ENCODE assay signal across 8 mouse cellular contexts in genomic region chr5:146232056-146232675, GRCm38 (mm10). TPM values are rescaled to one million over a fixed set of nuclear protein-coding genes. Genes with fewer than 3 reads are reported as not detected.
A peak's percentile ranks its signal among the peaks of the same experiment; 100 is the strongest.
DNase-seq lines count a peak whose midpoint lies in the region; ATAC-seq and TF ChIP-seq lines count a peak whose summit lies in the region.

No protein-coding gene starts in this region.

- H3K9ac ChIP-seq in intestine, embryonic 14.5 days (ENCODE audit: low read length) = peak overlapping the region; percentile 83
- H3K9ac ChIP-seq in neural tube, embryonic 12.5 days = peak overlapping the region; percentile 95

- H3K4me3 ChIP-seq in layer of hippocampus, adult 2 months = peak overlapping the region; percentile 63
- H3K4me3 ChIP-seq in cortical plate, adult 2 months (ENCODE audit: insufficient read depth, low read length) = peak overlapping the region; percentile 93
- peak overlapping the region; percentile 83 for H3K4me3 ChIP-seq in intestine, embryonic 14.5 days (ENCODE audit: low read depth, low read length)
- H3K4me3 ChIP-seq in neural tube, embryonic 12.5 days = peak overlapping the region; percentile 96

- H3K27ac ChIP-seq in layer of hippocampus, adult 2 months = peak overlapping the region; percentile 97
- no peak overlapping the region for H3K27ac ChIP-seq in cortical plate, adult 2 months (ENCODE audit: insufficient read depth, low read length)
- H3K27ac ChIP-seq in intestine, embryonic 14.5 days (ENCODE audit: low read depth) = peak overlapping the region; percentile 88; the same call in 1 of the 2 replicates
- no peak overlapping the region for H3K27ac ChIP-seq in neural tube, embryonic 12.5 days

- no peaks in the 10 kb centered on the region; the same call in 1 of the 2 replicates for H3K36me3 ChIP-seq in intestine, embryonic 14.5 days (ENCODE audit: control insufficient read depth, insufficient read depth, low read length)
- no peaks in the 10 kb centered on the region; the same call in 1 of the 2 replicates for H3K36me3 ChIP-seq in neural tube, embryonic 12.5 days

- H3K9me3 ChIP-seq in intestine, embryonic 14.5 days (ENCODE audit: control insufficient read depth, low read length) = no peaks in the 10 kb centered on the region
- H3K9me3 ChIP-seq in neural tube, embryonic 12.5 days = no peaks in the 10 kb centered on the region

- peak overlapping the region; percentile 59 for H3K4me2 ChIP-seq in intestine, embryonic 14.5 days (ENCODE audit: low read length)
- H3K4me2 ChIP-seq in neural tube, embryonic 12.5 days (replicated peaks) = peak overlapping the region; percentile 76

- H3K4me1 ChIP-seq in cortical plate, adult 2 months (ENCODE audit: control insufficient read depth, insufficient read depth, low read length) = peaks cover 3% of the 10 kb centered on the region; the same call in 1 of the 2 replicates
- H3K4me1 ChIP-seq in intestine, embryonic 14.5 days (replicated peaks; ENCODE audit: control insufficient read depth, insufficient read depth, low read length) = peaks cover 8% of the 10 kb centered on the region; the same call in 1 of the 2 replicates
- peaks cover 14% of the 10 kb centered on the region for H3K4me1 ChIP-seq in neural tube, embryonic 12.5 days

- H3K27me3 ChIP-seq in intestine, embryonic 14.5 days (replicated peaks; ENCODE audit: control insufficient read depth, insufficient read depth, low read length) = no peaks in the 10 kb centered on the region
- H3K27me3 ChIP-seq in neural tube, embryonic 12.5 days (replicated peaks) = no peaks in the 10 kb centered on the region

- no peak for TF ChIP-seq POLR2A in cortical plate, adult 2 months (IDR thresholded peaks at IDR 0.05; ENCODE audit: extremely low read depth, insufficient read depth, low read length)

- ATAC-seq in intestine, embryonic 14.5 days (replicated peaks; ENCODE audit: low FRiP score, low TSS enrichment, low read depth) = no peak
- no peak for ATAC-seq in neural tube, embryonic 12.5 days (ENCODE audit: low FRiP score, low read depth)

- no peak for TF ChIP-seq CTCF in layer of hippocampus, adult 2 months (conservative IDR thresholded peaks at IDR 0.05)
- TF ChIP-seq CTCF in cortical plate, adult 2 months (IDR thresholded peaks at IDR 0.05; ENCODE audit: extremely low read depth, insufficient read depth, low read length) = no peak

- no peak for DNase-seq in layer of hippocampus, adult 2 months (ENCODE audit: low spot score in 2 of 2)
- DNase-seq in layer of hippocampus, adult 9-10 months (ENCODE audit: low spot score) = no peak
- peak; percentile 38 for DNase-seq in intestine, embryonic 14.5 days (ENCODE audit: low spot score)
- no peak for DNase-seq in adrenal gland, postnatal 4 days (ENCODE audit: low spot score in 2 of 2)
- no peak for DNase-seq in thymus, postnatal 14 days
- no peak for DNase-seq in left cerebral cortex, adult 9 months (ENCODE audit: low spot score in 2 of 2)

- WGBS in intestine, embryonic 14.5 days = 33% methylated on average over 6 of the region's 6 CpGs
- 43% methylated on average over 6 of the region's 6 CpGs for WGBS in neural tube, embryonic 12.5 days

RNA-seq across cellular contexts. Expression of gene Cdk8, which starts 1.1 kb away (rescaled TPM):
- 10 to 100 TPM; 40.7 to 44.5 TPM for total RNA-seq in layer of hippocampus, adult 2 months (2021)
- polyA plus RNA-seq in cortical plate, adult 2 months (2012; rRNA removed) = 33.7 and 35.8 TPM in 2 replicates
- polyA plus RNA-seq in intestine, embryonic 14.5 days (2014; fragmentation: Nextera tagmentation; extraction: Ambion mirVana) = 28.9 and 35.1 TPM in 2 replicates
- polyA plus RNA-seq in neural tube, embryonic 12.5 days (2016; fragmentation: Nextera tagmentation; extraction: Ambion mirVana) = 31.3 and 31.8 TPM in 2 replicates
- 10 to 100 TPM; 73.2 to 76.9 TPM for total RNA-seq in adrenal gland, postnatal 4 days (2021)

RNA-seq across cellular contexts. Expression of gene Rnf6, which starts 10.8 kb away (rescaled TPM):
- 10 to 100 TPM; 64.6 to 70.8 TPM for total RNA-seq in layer of hippocampus, adult 2 months (2021)
- 47.5 and 51.1 TPM in 2 replicates for polyA plus RNA-seq in cortical plate, adult 2 months (2012; rRNA removed)
- polyA plus RNA-seq in intestine, embryonic 14.5 days (2014; fragmentation: Nextera tagmentation; extraction: Ambion mirVana) = 38.8 and 39.9 TPM in 2 replicates
- 26.5 and 26.6 TPM in 2 replicates for polyA plus RNA-seq in neural tube, embryonic 12.5 days (2016; fragmentation: Nextera tagmentation; extraction: Ambion mirVana)
- 10 to 100 TPM; 55.8 to 58.8 TPM for total RNA-seq in adrenal gland, postnatal 4 days (2021)

RNA-seq across cellular contexts. Expression of gene 1700001J03Rik, which starts 47.1 kb away (rescaled TPM):
- total RNA-seq in layer of hippocampus, adult 2 months (2021) = 1 to 10 TPM; 1.2 to 1.6 TPM
- 0.71 and 1.1 TPM in 2 replicates for polyA plus RNA-seq in cortical plate, adult 2 months (2012; rRNA removed)
- polyA plus RNA-seq in intestine, embryonic 14.5 days (2014; fragmentation: Nextera tagmentation; extraction: Ambion mirVana) = not detected in 2 replicates
- polyA plus RNA-seq in neural tube, embryonic 12.5 days (2016; fragmentation: Nextera tagmentation; extraction: Ambion mirVana) = not detected in 2 replicates
- total RNA-seq in adrenal gland, postnatal 4 days (2021) = 1 to 10 TPM; 1.7 to 3.8 TPM

Comparison
In these comparisons a context has a peak if more than half of its experiments do, and no peak if none do; other contexts are left out.
1. H3K27ac ChIP-seq: peak in layer of hippocampus, adult 2 months (single experiment) and intestine, embryonic 14.5 days (single experiment); none in cortical plate, adult 2 months (single experiment) and neural tube, embryonic 12.5 days (single experiment).
2. Peak in every context shown above with its lines, with median percentiles within 50 percentile points of each other: H3K4me3 ChIP-seq.